In the genomic region with DNA sequence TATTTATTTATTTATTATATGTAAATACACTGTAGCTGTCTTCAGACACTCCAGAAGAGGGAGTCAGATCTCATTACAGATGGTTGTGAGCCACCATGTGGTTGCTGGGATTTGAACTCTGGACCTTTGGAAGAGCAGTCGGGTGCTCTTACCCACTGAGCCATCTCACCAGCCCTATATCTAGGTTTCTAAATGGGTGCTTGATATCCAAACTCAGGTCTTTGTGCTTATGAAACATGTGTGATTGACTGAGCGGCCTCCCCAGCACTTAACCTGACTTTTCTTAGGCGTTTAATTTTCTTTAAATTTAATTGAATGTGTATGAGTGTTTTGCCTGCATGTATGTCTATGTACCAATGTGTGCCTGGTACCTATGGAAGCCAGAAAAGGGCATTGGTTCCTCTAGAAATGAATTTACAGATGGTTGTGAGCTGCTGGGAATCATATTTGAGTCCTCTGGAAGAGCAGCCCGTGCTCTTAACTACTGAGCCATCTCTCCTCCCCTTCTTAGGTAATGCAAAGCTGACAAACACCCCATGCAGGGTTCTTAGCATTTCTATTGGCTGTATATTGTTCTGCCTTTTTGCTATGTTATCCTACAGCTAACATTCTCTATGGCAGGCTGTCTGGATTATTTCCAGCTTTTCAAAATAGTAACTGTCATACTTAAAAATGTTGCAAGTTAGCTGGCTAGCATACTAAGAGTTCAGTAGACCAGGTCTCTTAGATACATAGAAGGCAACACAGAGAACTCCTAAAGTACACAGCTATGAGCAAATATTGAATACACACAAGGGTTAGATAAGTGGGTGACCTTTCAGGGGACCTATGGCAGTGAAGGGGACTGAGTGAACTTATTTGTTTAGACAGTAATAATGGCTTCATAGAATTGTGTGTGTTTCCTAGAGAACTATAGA, we compare ENCODE assay signal across 21 mouse cellular contexts. TPM values are rescaled to one million over a fixed set of nuclear protein-coding genes. Genes with fewer than 3 reads are reported as not detected.
DNase-seq lines count a peak whose midpoint lies in the region; ATAC-seq and TF ChIP-seq lines count a peak whose summit lies in the region.
"Had no signal": no experiment of that assay in that cellular context is flagged by ENCODE, and none has a peak within 500 bp of the region (broad histone marks: within the 10 kb centered on the region; RNA-seq: fewer than 3 reads in every experiment).

No protein-coding gene starts in this region.

- no peak overlapping the region for H3K4me3 ChIP-seq in liver, adult 2 months (ENCODE audit: insufficient read depth, low read depth, low read length)
- no peak overlapping the region for H3K4me3 ChIP-seq in MEL (ENCODE audit: control insufficient read depth in 1 of 2, insufficient read depth in 1 of 2, low read depth in 2 of 2, low read length in 2 of 2)
- H3K4me3 ChIP-seq in liver, embryonic 13.5 days (replicated peaks), result no peak overlapping the region
- no peak overlapping the region for H3K4me3 ChIP-seq in limb, embryonic 10.5 days
- H3K4me3 ChIP-seq: embryonic facial prominence, embryonic 12.5 days; forebrain, embryonic 15.5 days; hindbrain, embryonic 13.5 days; intestine, embryonic 15.5 days had no signal

- TF ChIP-seq CTCF in liver, adult 2 months (IDR thresholded peaks at IDR 0.05; ENCODE audit: low read depth, low read length), result no peak
- TF ChIP-seq CTCF in MEL (IDR thresholded peaks at IDR 0.05 in 2 of 3, conservative IDR thresholded peaks at IDR 0.05 in 1 of 3; ENCODE audit: control insufficient read depth in 1 of 3, insufficient read depth in 1 of 3, low read depth in 2 of 3, low read length in 3 of 3, poor library complexity in 1 of 3, severe bottlenecking in 1 of 3), result no peak

- no peak for TF ChIP-seq POLR2A in liver, adult 2 months (IDR thresholded peaks at IDR 0.05; ENCODE audit: extremely low read depth, insufficient read depth, low read length)
- TF ChIP-seq POLR2A in MEL (IDR thresholded peaks at IDR 0.05; ENCODE audit: control insufficient read depth in 1 of 2, insufficient read depth in 1 of 2, low read depth in 1 of 2, low read length in 2 of 2, poor library complexity in 1 of 2), result no peak

- H3K27ac ChIP-seq in liver, adult 2 months (replicated peaks; ENCODE audit: insufficient read depth, low read depth, low read length), result no peak overlapping the region
- H3K27ac ChIP-seq in MEL (ENCODE audit: control insufficient read depth, low read depth, low read length), result no peak overlapping the region
- H3K27ac ChIP-seq in liver, embryonic 13.5 days, result no peak overlapping the region
- H3K27ac ChIP-seq in limb, embryonic 10.5 days, result no peak overlapping the region
- H3K27ac ChIP-seq: embryonic facial prominence, embryonic 12.5 days; forebrain, embryonic 15.5 days; hindbrain, embryonic 13.5 days; intestine, embryonic 15.5 days had no signal

- 0 out of 2 replicates have a peak, but pooled peaks have one; percentile 34 for ATAC-seq in frontal cortex, adult (ENCODE audit: low TSS enrichment)
- ATAC-seq in liver, embryonic 13.5 days (ENCODE audit: low read depth), result peak; percentile 74
- ATAC-seq: forebrain, embryonic 15.5 days; intestine, embryonic 15.5 days had no signal

- no peak overlapping the region for H3K9ac ChIP-seq in liver, adult 2 months (ENCODE audit: low read depth, low read length)
- no peak overlapping the region for H3K9ac ChIP-seq in MEL (ENCODE audit: control insufficient read depth, low read depth, low read length, poor library complexity, severe bottlenecking)
- no peak overlapping the region for H3K9ac ChIP-seq in liver, embryonic 13.5 days
- H3K9ac ChIP-seq: embryonic facial prominence, embryonic 12.5 days; forebrain, embryonic 15.5 days; hindbrain, embryonic 13.5 days; intestine, embryonic 15.5 days had no signal

- peaks cover 2% of the 10 kb centered on the region; the same call in 1 of the 2 replicates for H3K27me3 ChIP-seq in liver, adult 2 months (ENCODE audit: control insufficient read depth, insufficient read depth, low read length)
- H3K27me3 ChIP-seq in MEL (ENCODE audit: control insufficient read depth in 1 of 2, insufficient read depth in 2 of 2, low read length in 2 of 2), result no peaks in the 10 kb centered on the region; a peak in 1 of 4 replicates
- H3K27me3 ChIP-seq in liver, embryonic 13.5 days, result peaks cover 6% of the 10 kb centered on the region
- H3K27me3 ChIP-seq in limb, embryonic 10.5 days (ENCODE audit: low read depth, poor library complexity, severe bottlenecking), result peaks cover 8% of the 10 kb centered on the region
- H3K27me3 ChIP-seq: CH12.LX; embryonic facial prominence, embryonic 12.5 days; forebrain, embryonic 15.5 days; intestine, embryonic 15.5 days had no signal

- DNase-seq in frontal cortex, postnatal 36 days (ENCODE audit: low spot score in 2 of 2), result no peak
- peak; percentile 74 for DNase-seq in liver, adult 2 months (ENCODE audit: extremely low read depth, low read depth, low spot score)
- DNase-seq in liver (no peak), MEL (ENCODE audit: low read depth, low spot score) (peak; percentile 9)
- DNase-seq in liver, embryonic 13.5 days, result no peak
- DNase-seq in gastrocnemius, postnatal 36 days, result no peak
- DNase-seq in limb, embryonic 10.5 days (ENCODE audit: low spot score), result no peak
- DNase-seq: cerebellum, adult 8-10 months; kidney, adult 9 months; kidney, postnatal 36 days; left cerebral cortex, postnatal 4 days; lung, adult 2 months; midbrain, embryonic 14.5 days; retina, postnatal 1 day; thymus, postnatal 14 days had no signal

- no peaks in the 10 kb centered on the region for H3K79me2 ChIP-seq in liver, adult 2 months (ENCODE audit: control insufficient read depth, insufficient read depth, low read length)
- H3K79me2 ChIP-seq in MEL (ENCODE audit: control insufficient read depth, insufficient read depth, low read length, poor library complexity), result no peaks in the 10 kb centered on the region

- 65% methylated on average over 4 of the region's 4 CpGs for WGBS in liver, adult 2 months
- WGBS in liver, embryonic 13.5 days (ENCODE audit: insufficient replicate concordance), result 60% methylated on average over 4 of the region's 4 CpGs
- 86% methylated on average over 4 of the region's 4 CpGs for WGBS in limb, embryonic 10.5 days

- H3K9me3 ChIP-seq in MEL (replicated peaks; ENCODE audit: insufficient read depth, low read length), result no peaks in the 10 kb centered on the region
- no peaks in the 10 kb centered on the region for H3K9me3 ChIP-seq in liver, embryonic 13.5 days (replicated peaks)
- no peaks in the 10 kb centered on the region for H3K9me3 ChIP-seq in limb, embryonic 10.5 days (replicated peaks)
- H3K9me3 ChIP-seq: embryonic facial prominence, embryonic 12.5 days; forebrain, embryonic 15.5 days; hindbrain, embryonic 13.5 days; intestine, embryonic 15.5 days had no signal

- H3K36me3 ChIP-seq in liver, adult 2 months (ENCODE audit: control insufficient read depth, insufficient read depth, low read length), result no peaks in the 10 kb centered on the region
- no peaks in the 10 kb centered on the region for H3K36me3 ChIP-seq in MEL (ENCODE audit: control insufficient read depth in 1 of 2, insufficient read depth in 2 of 2, low read length in 2 of 2)
- H3K36me3 ChIP-seq in liver, embryonic 13.5 days, result no peaks in the 10 kb centered on the region
- H3K36me3 ChIP-seq in limb, embryonic 10.5 days, result no peaks in the 10 kb centered on the region
- H3K36me3 ChIP-seq: embryonic facial prominence, embryonic 12.5 days; forebrain, embryonic 15.5 days; hindbrain, embryonic 13.5 days; intestine, embryonic 15.5 days had no signal

- intact Hi-C loops in gastrocnemius, postnatal 36 days (cut with DNase I), result no loop called here

- no peak for TF ChIP-seq RAD21 in MEL (IDR thresholded peaks at IDR 0.05; ENCODE audit: low read depth, low read length)

- H3K4me2 ChIP-seq in liver, embryonic 13.5 days, result no peak overlapping the region
- H3K4me2 ChIP-seq: embryonic facial prominence, embryonic 12.5 days; forebrain, embryonic 15.5 days; hindbrain, embryonic 13.5 days; intestine, embryonic 15.5 days had no signal

- no peaks in the 10 kb centered on the region for H3K4me1 ChIP-seq in liver, adult 2 months (ENCODE audit: control insufficient read depth, insufficient read depth, low read length)
- no peaks in the 10 kb centered on the region for H3K4me1 ChIP-seq in MEL (ENCODE audit: control insufficient read depth in 1 of 2, insufficient read depth in 2 of 2, low read length in 2 of 2)
- no peaks in the 10 kb centered on the region for H3K4me1 ChIP-seq in liver, embryonic 13.5 days (replicated peaks)
- peaks cover 6% of the 10 kb centered on the region; the same call in 1 of the 2 replicates for H3K4me1 ChIP-seq in limb, embryonic 10.5 days
- H3K4me1 ChIP-seq: embryonic facial prominence, embryonic 12.5 days; forebrain, embryonic 15.5 days; hindbrain, embryonic 13.5 days; intestine, embryonic 15.5 days had no signal

- no peak for TF ChIP-seq EP300 in MEL (IDR thresholded peaks at IDR 0.05; ENCODE audit: low read depth in 1 of 2, low read length in 2 of 2)

TF ChIP-seq in MEL, 35 proteins besides CTCF, POLR2A, EP300 and RAD21:
- no peak for TF ChIP-seq MXI1 (IDR thresholded peaks at IDR 0.05; ENCODE audit: low read depth, low read length)
- TF ChIP-seq JUND (IDR thresholded peaks at IDR 0.05; ENCODE audit: low read depth, low read length), result no peak
- peak; percentile 93 for TF ChIP-seq TBP (IDR thresholded peaks at IDR 0.05; ENCODE audit: low read depth, low read length)

RNA-seq across cellular contexts. Expression of gene Kank1, which starts 6.5 kb away (rescaled TPM):
- total RNA-seq in liver, adult 2 months (2014; rRNA removed), result 33.6 and 37.7 TPM in 2 replicates
- polyA plus RNA-seq in liver, adult 2 months (2012; rRNA removed), result 31.7 and 32.5 TPM in 2 replicates
- not detected in 2 replicates for total RNA-seq in MEL (2012; rRNA removed)
- polyA plus RNA-seq in MEL (2012; ENCODE audit: insufficient read depth in 1 of 2, insufficient read length in 2 of 2, low read depth in 1 of 2, low replicate concordance in 2 of 2, missing spikeins in 1 of 2), result not detected
- 3.5 and 5.7 TPM in 2 replicates for polyA plus RNA-seq in liver, embryonic 13.5 days (2015; fragmentation: Nextera tagmentation; extraction: Ambion mirVana)
- total RNA-seq in gastrocnemius, postnatal 36 days (2021), result 10 to 100 TPM; 12.6 to 13.5 TPM
- 16.9 and 33.7 TPM in 2 replicates for polyA plus RNA-seq in limb, embryonic 10.5 days (2016; fragmentation: Nextera tagmentation; extraction: Ambion mirVana)

Comparison
In these comparisons a context has a peak if more than half of its experiments do, and no peak if none do; other contexts are left out.
1. DNase-seq: peak in liver, adult 2 months (single experiment) and MEL (single experiment); none in frontal cortex, postnatal 36 days (0 of 2), liver (single experiment), liver, embryonic 13.5 days (single experiment), gastrocnemius, postnatal 36 days (0 of 2) and limb, embryonic 10.5 days (single experiment).